In genomic region chr1:90262380-90262779, GRCm38 (mm10) we compare ENCODE assay signal across 22 mouse cellular contexts. TPM values are rescaled to one million over a fixed set of nuclear protein-coding genes. Genes with fewer than 3 reads are reported as not detected.
A peak's percentile ranks its signal among the peaks of the same experiment; 100 is the strongest.
DNase-seq lines count a peak whose midpoint lies in the region; ATAC-seq and TF ChIP-seq lines count a peak whose summit lies in the region.
"Had no signal": no experiment of that assay in that cellular context is flagged by ENCODE, and none has a peak within 500 bp of the region (broad histone marks: within the 10 kb centered on the region; RNA-seq: fewer than 3 reads in every experiment).

No protein-coding gene starts in this region.

- 0 out of 2 replicates have a peak overlapping the region, but pooled peaks have one; percentile 34 for H3K27ac ChIP-seq in kidney, embryonic 15.5 days
- no peak overlapping the region for H3K27ac ChIP-seq in lung, embryonic 14.5 days (ENCODE audit: low read depth)
- H3K27ac ChIP-seq: embryonic facial prominence, embryonic 15.5 days; forebrain, embryonic 12.5 days; heart, adult 2 months; heart, embryonic 13.5 days; hindbrain, embryonic 12.5 days had no signal

- H3K4me1 ChIP-seq in kidney, embryonic 15.5 days = peaks cover 9% of the 10 kb centered on the region; the same call in 1 of the 2 replicates
- no peaks in the 10 kb centered on the region for H3K4me1 ChIP-seq in lung, embryonic 14.5 days (ENCODE audit: insufficient read depth)
- H3K4me1 ChIP-seq: forebrain, embryonic 12.5 days; hindbrain, embryonic 12.5 days had no signal

- no peak for TF ChIP-seq CTCF in lung, embryonic 14.5 days (IDR thresholded peaks at IDR 0.05; ENCODE audit: low read depth)

- no peak for ATAC-seq in kidney, embryonic 15.5 days (replicated peaks; ENCODE audit: low FRiP score)
- ATAC-seq in lung, embryonic 14.5 days (ENCODE audit: insufficient read depth) = no peak
- peak; percentile 60 for ATAC-seq in erythroblast, adult 5-6 weeks (replicated peaks; ENCODE audit: low FRiP score, poor library complexity, severe bottlenecking)
- ATAC-seq: forebrain, embryonic 16.5 days; hindbrain, embryonic 16.5 days had no signal

- H3K36me3 ChIP-seq in kidney, embryonic 15.5 days = no peaks in the 10 kb centered on the region
- H3K36me3 ChIP-seq in lung, embryonic 14.5 days (ENCODE audit: insufficient read depth) = no peaks in the 10 kb centered on the region
- H3K36me3 ChIP-seq: embryonic facial prominence, embryonic 15.5 days; forebrain, embryonic 12.5 days; heart, embryonic 13.5 days; hindbrain, embryonic 12.5 days had no signal

- no peak overlapping the region for H3K4me2 ChIP-seq in kidney, embryonic 15.5 days
- no peak overlapping the region for H3K4me2 ChIP-seq in lung, embryonic 14.5 days
- H3K4me2 ChIP-seq: embryonic facial prominence, embryonic 15.5 days; forebrain, embryonic 12.5 days; heart, embryonic 13.5 days; hindbrain, embryonic 12.5 days had no signal

- no peak overlapping the region for H3K4me3 ChIP-seq in kidney, embryonic 15.5 days (replicated peaks)
- no peak overlapping the region for H3K4me3 ChIP-seq in lung, embryonic 14.5 days (ENCODE audit: low read depth, low read length)
- H3K4me3 ChIP-seq: embryonic facial prominence, embryonic 15.5 days; forebrain, embryonic 12.5 days; heart, adult 2 months; heart, embryonic 13.5 days; hindbrain, embryonic 12.5 days had no signal

- peaks cover 10% of the 10 kb centered on the region; the same call in 1 of the 2 replicates for H3K27me3 ChIP-seq in kidney, embryonic 15.5 days
- 0 out of 2 replicates have a peak, but pooled peaks cover 6% of the 10 kb centered on the region for H3K27me3 ChIP-seq in lung, embryonic 14.5 days (ENCODE audit: insufficient read depth, low read length)
- H3K27me3 ChIP-seq: embryonic facial prominence, embryonic 15.5 days had no signal

- H3K9ac ChIP-seq in kidney, embryonic 15.5 days = no peak overlapping the region
- H3K9ac ChIP-seq in lung, embryonic 14.5 days = no peak overlapping the region
- H3K9ac ChIP-seq: embryonic facial prominence, embryonic 15.5 days; forebrain, embryonic 12.5 days; heart, embryonic 13.5 days; hindbrain, embryonic 12.5 days had no signal

- no peak for DNase-seq in kidney, adult 9 months
- peak; percentile 72 for DNase-seq in lung, embryonic 14.5 days
- DNase-seq in lung, postnatal 14 days = no peak
- DNase-seq in testis, postnatal 14 days (ENCODE audit: low spot score) = peak; percentile 48
- no peak for DNase-seq in spleen, adult 12 weeks (ENCODE audit: low spot score)
- DNase-seq: adrenal gland, adult 8-10 months; cerebellum, adult 11 months; cerebellum, adult 8-10 months; cerebellum, postnatal 14 days; embryo, embryonic 11 days; gastrocnemius, postnatal 10 days; heart, adult 2 months; heart, postnatal 36 days had no signal

- 50% methylated on average over 8 of the region's 8 CpGs for WGBS in kidney, embryonic 15.5 days
- 55% methylated on average over 8 of the region's 8 CpGs for WGBS in lung, embryonic 14.5 days

- H3K9me3 ChIP-seq in kidney, embryonic 15.5 days (replicated peaks) = no peaks in the 10 kb centered on the region
- no peaks in the 10 kb centered on the region for H3K9me3 ChIP-seq in lung, embryonic 14.5 days (ENCODE audit: low read depth, low read length)
- H3K9me3 ChIP-seq: embryonic facial prominence, embryonic 15.5 days; forebrain, embryonic 12.5 days; heart, embryonic 13.5 days; hindbrain, embryonic 12.5 days had no signal

RNA-seq across cellular contexts. Expression of gene Ackr3, which starts 58.6 kb away (rescaled TPM):
- 42.9 and 46.8 TPM in 2 replicates for polyA plus RNA-seq in kidney, embryonic 15.5 days (2015; fragmentation: Nextera tagmentation; extraction: Ambion mirVana)
- 22.6 and 24.3 TPM in 2 replicates for polyA plus RNA-seq in lung, embryonic 14.5 days (2014; fragmentation: Nextera tagmentation; extraction: Ambion mirVana)
- 1.7 and 2.1 TPM in 2 replicates for total RNA-seq in erythroblast, adult 5-6 weeks (2015; ENCODE audit: low replicate concordance)
- 1.1 and 1.5 TPM in 2 replicates for total RNA-seq in erythroblast, adult 5-6 weeks (2017; ENCODE audit: low replicate concordance)
- total RNA-seq: common myeloid progenitor, adult 5-6 weeks had no signal

Comparison
In these comparisons a context has a peak if more than half of its experiments do, and no peak if none do; other contexts are left out.
1. DNase-seq: peak in lung, embryonic 14.5 days (single experiment) and testis, postnatal 14 days (single experiment); none in kidney, adult 9 months (single experiment), lung, postnatal 14 days (single experiment) and spleen, adult 12 weeks (single experiment).